ENCODE assay signal across 8 mouse cellular contexts in the genomic region with DNA sequence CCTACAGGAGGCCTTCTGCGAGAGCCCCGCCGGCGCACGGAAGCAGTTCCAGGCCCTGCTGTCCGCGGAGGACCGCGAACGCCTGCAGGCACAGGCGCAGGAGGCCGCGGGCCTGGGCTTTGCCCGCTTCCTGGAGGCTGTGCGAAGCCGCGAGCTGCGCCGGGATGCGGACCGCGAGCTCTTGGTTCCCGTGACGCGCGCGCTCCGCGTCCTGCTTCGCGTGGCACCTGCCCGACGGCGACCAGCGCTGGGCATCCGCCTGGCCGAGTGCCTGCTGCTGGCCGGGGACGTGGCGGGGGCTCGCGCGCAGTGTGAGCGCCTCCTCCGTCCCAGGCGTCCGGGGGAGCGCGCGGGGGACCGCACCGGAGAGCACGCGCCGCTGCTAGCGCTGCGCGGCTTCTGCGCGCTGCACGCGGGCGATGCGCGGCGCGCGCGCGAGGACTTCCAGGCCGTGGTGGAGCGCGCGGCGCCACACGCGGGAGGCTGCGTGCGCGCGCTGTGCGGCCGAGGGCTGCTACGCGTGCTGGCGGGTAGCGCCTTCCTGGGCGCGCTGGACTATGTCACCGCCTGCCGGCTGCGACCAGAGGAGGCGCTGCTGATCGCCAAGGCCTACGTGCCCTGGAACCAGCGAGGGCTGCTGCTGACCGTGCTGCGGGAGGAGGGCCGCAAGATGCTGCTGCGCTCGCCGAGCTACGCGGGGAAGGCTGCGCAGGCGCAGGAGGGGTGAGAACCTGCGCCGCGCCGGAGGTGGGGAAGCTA. TPM values are rescaled to one million over a fixed set of nuclear protein-coding genes. Genes with fewer than 3 reads are reported as not detected.
DNase-seq lines count a peak whose midpoint lies in the region; ATAC-seq lines count a peak whose summit lies in the region.

No protein-coding gene starts in this region.

- H3K36me3 ChIP-seq in liver, embryonic 15.5 days (replicated peaks), result no peaks in the 10 kb centered on the region
- no peaks in the 10 kb centered on the region for H3K36me3 ChIP-seq in neural tube, embryonic 13.5 days

- no peak overlapping the region for H3K9ac ChIP-seq in liver, embryonic 15.5 days
- peak overlapping the region; percentile 77 for H3K9ac ChIP-seq in neural tube, embryonic 13.5 days

- H3K27me3 ChIP-seq in liver, embryonic 15.5 days, result peaks cover 53% of the 10 kb centered on the region
- peaks cover 34% of the 10 kb centered on the region for H3K27me3 ChIP-seq in neural tube, embryonic 13.5 days

- WGBS in liver, embryonic 15.5 days (ENCODE audit: insufficient replicate concordance), result under 1% methylated on average over 108 of the region's 110 CpGs
- under 1% methylated on average over 107 of the region's 110 CpGs for WGBS in neural tube, embryonic 13.5 days

- no peaks in the 10 kb centered on the region for H3K9me3 ChIP-seq in liver, embryonic 15.5 days (replicated peaks)
- H3K9me3 ChIP-seq in neural tube, embryonic 13.5 days, result no peaks in the 10 kb centered on the region

- peaks cover 12% of the 10 kb centered on the region; the same call in 1 of the 2 replicates for H3K4me1 ChIP-seq in liver, embryonic 15.5 days (replicated peaks)
- H3K4me1 ChIP-seq in neural tube, embryonic 13.5 days (replicated peaks), result peaks cover 12% of the 10 kb centered on the region

- no peak overlapping the region for H3K27ac ChIP-seq in liver, embryonic 15.5 days (replicated peaks)
- H3K27ac ChIP-seq in neural tube, embryonic 13.5 days (replicated peaks), result peak overlapping the region; percentile 85

- ATAC-seq in hematopoietic stem cell, adult 5-6 weeks (replicated peaks in 1 of 2; ENCODE audit: insufficient read depth in 1 of 2, low FRiP score in 2 of 2, low TSS enrichment in 1 of 2, low read depth in 1 of 2, poor library complexity in 2 of 2, severe bottlenecking in 2 of 2), result peak; percentile 56 to 71; a peak in 3 of 4 replicates
- no peak for ATAC-seq in liver, embryonic 15.5 days (ENCODE audit: insufficient read depth)
- ATAC-seq in neural tube, embryonic 13.5 days (ENCODE audit: low read depth), result peak; percentile 97

- peak overlapping the region; percentile 36 for H3K4me3 ChIP-seq in liver, embryonic 15.5 days (replicated peaks)
- peak overlapping the region; percentile 50 for H3K4me3 ChIP-seq in neural tube, embryonic 13.5 days

- peak; percentile 92 for DNase-seq in R1 (ENCODE audit: low read depth, low spot score)
- peak; percentile 98 for DNase-seq in cerebellum, adult 9-11 months
- DNase-seq in frontal cortex, adult 2 months (ENCODE audit: extremely low spot score in 1 of 2, low spot score in 1 of 2), result peak; percentile 85 to 94
- DNase-seq in layer of hippocampus, adult 18-20 months (ENCODE audit: low spot score in 2 of 2), result peak; percentile 90 to 91
- peak; percentile 61 for DNase-seq in thymus, postnatal 14 days

- H3K4me2 ChIP-seq in liver, embryonic 15.5 days, result peak overlapping the region; percentile 57
- H3K4me2 ChIP-seq in neural tube, embryonic 13.5 days, result peak overlapping the region; percentile 76

RNA-seq across cellular contexts. Expression of gene Mmel1, which starts 13.5 kb away (rescaled TPM):
- polyA plus RNA-seq in frontal cortex, adult 2 months (2012; rRNA removed), result 0.38 and 0.52 TPM in 2 replicates
- not detected in 2 replicates for total RNA-seq in hematopoietic stem cell, adult 5-6 weeks (2017)
- total RNA-seq in layer of hippocampus, adult 18-20 months (2021), result under 1 TPM; 0.20 to 0.25 TPM
- polyA plus RNA-seq in liver, embryonic 15.5 days (2015; fragmentation: Nextera tagmentation; extraction: Ambion mirVana), result 2.3 and 3.1 TPM in 2 replicates
- 0.17 and 0.22 TPM in 2 replicates for polyA plus RNA-seq in neural tube, embryonic 13.5 days (2015; fragmentation: Nextera tagmentation; extraction: Ambion mirVana)

RNA-seq across cellular contexts. Expression of gene Ttc34, which starts 18.6 kb away (rescaled TPM):
- polyA plus RNA-seq in frontal cortex, adult 2 months (2012; rRNA removed), result 2.1 and 2.3 TPM in 2 replicates
- not detected in 2 replicates for total RNA-seq in hematopoietic stem cell, adult 5-6 weeks (2017)
- total RNA-seq in layer of hippocampus, adult 18-20 months (2021), result 1 to 10 TPM; 3.1 to 3.3 TPM
- not detected in 2 replicates for polyA plus RNA-seq in liver, embryonic 15.5 days (2015; fragmentation: Nextera tagmentation; extraction: Ambion mirVana)
- 0.52 and 0.72 TPM in 2 replicates for polyA plus RNA-seq in neural tube, embryonic 13.5 days (2015; fragmentation: Nextera tagmentation; extraction: Ambion mirVana)

RNA-seq across cellular contexts. Expression of gene Fam213b, which starts 43.0 kb away (rescaled TPM):
- polyA plus RNA-seq in frontal cortex, adult 2 months (2012; rRNA removed), result 121 and 126 TPM in 2 replicates
- total RNA-seq in hematopoietic stem cell, adult 5-6 weeks (2017), result 0.94 and 2.0 TPM in 2 replicates
- 10 to 100 TPM; 54.8 to 58.7 TPM for total RNA-seq in layer of hippocampus, adult 18-20 months (2021)
- polyA plus RNA-seq in liver, embryonic 15.5 days (2015; fragmentation: Nextera tagmentation; extraction: Ambion mirVana), result 8.1 and 9.0 TPM in 2 replicates
- polyA plus RNA-seq in neural tube, embryonic 13.5 days (2015; fragmentation: Nextera tagmentation; extraction: Ambion mirVana), result 38.7 and 44.0 TPM in 2 replicates
